Mouse (Mus musculus): ENCODE results near the gene Trappc4.

The Trappc4 gene

GRCm38 (mm10) chr9:44406906-44407751 lies at the start of gene Trappc4, which contains the start of gene Rps25:
Gene Trappc4, minus strand, starts transcription at chr9:44407600.
Gene Rps25, plus strand, starts transcription at chr9:44407139.
- TF ChIP-seq GATA4 (IDR thresholded peaks at IDR 0.05; ENCODE audit: insufficient replicate concordance, low read length): no peak

GRCm38 (mm10) chr9:44454891-44455220 lies 47.5 kb upstream of the Trappc4 start, which contains the start of gene Upk2:
Gene Upk2, minus strand, starts transcription at chr9:44454976.
- no peak for TF ChIP-seq GATA4 (IDR thresholded peaks at IDR 0.05; ENCODE audit: insufficient replicate concordance, low read length)

- no peak for TF ChIP-seq GATA4 (IDR thresholded peaks at IDR 0.05; ENCODE audit: insufficient replicate concordance, low read length)
Observed at GRCm38 (mm10) chr9:44454132-44454890, 46.9 kb upstream of the Trappc4 start.

DNA sequence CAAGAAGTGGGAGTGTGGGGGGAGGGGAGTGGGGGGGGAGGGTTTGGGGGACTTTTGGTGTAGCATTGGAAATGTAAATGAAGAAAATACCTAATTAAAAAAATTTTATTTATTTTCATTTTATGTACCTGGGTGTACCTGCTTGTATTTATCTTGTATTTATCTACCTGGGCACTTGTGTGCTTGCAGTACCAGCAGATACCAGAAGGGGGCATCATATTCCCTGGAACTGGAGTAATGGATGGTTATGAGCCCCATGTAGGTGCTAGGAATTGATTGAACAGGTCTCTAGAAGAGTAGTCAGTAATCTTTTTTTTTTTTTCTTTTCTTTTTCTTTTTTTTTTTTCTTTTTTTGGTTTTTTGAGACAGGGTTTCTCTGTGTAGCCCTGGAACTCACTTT lies 43.0 kb upstream of the Trappc4 start:
- no peak for TF ChIP-seq GATA4 (IDR thresholded peaks at IDR 0.05; ENCODE audit: insufficient replicate concordance, low read length)

DNA sequence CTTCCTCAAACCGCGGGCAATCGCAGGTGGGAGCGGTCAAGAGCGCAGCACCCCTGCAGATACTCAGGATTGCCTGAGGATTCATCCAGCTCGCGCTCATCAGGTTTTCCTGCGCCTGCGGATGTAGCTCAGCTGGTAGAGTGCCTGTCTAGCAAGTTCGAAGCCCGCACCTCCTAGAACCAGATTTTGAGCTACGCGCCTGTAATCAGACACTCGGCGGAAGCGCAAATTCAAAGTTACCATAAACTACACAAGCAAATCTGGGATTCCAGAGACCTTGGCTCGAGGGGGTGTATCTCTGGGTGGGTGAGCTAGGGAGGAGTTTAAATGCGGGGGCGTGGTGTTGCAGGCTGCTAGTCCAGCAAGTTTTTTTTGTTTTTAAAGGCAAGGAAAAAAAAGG lies 33.6 kb upstream of the Trappc4 start, which contains the start of gene Foxr1:
Foxr1 (minus strand) TSS at position 176 of the 400 bp plus-strand sequence.
- TF ChIP-seq GATA4 (IDR thresholded peaks at IDR 0.05; ENCODE audit: insufficient replicate concordance, low read length): no peak

GRCm38 (mm10) chr9:44435747-44436146 lies 28.3 kb upstream of the Trappc4 start:
- TF ChIP-seq GATA4 (IDR thresholded peaks at IDR 0.05; ENCODE audit: insufficient replicate concordance, low read length): no peak

- no peak for TF ChIP-seq GATA4 (IDR thresholded peaks at IDR 0.05; ENCODE audit: insufficient replicate concordance, low read length)
Observed at GRCm38 (mm10) chr9:44432577-44433185, 25.3 kb upstream of the Trappc4 start.

DNA sequence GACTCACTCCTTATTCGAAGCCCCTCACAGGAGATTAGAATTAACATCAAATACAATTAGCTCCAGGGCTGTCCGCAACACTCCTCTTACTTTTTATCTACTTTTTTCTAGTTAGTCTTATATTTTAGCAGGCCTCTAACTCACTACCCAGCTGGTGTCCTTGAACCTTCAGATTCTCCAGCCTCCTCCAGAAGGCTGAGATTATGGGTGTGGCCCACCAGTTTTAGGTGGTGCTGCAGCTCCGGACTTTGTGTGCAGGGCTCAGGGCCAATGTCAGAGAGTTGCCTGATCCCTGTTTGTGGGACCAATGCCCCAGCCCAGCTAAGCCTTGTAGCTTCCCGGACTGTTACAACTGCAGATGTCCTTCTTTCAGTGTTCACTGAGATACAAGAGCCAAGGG lies 16.2 kb upstream of the Trappc4 start:
- no peak for TF ChIP-seq GATA4 (IDR thresholded peaks at IDR 0.05; ENCODE audit: insufficient replicate concordance, low read length)

GRCm38 (mm10) chr9:44420280-44420898 lies 13.0 kb upstream of the Trappc4 start:
- no peak for TF ChIP-seq GATA4 (IDR thresholded peaks at IDR 0.05; ENCODE audit: insufficient replicate concordance, low read length)

GRCm38 (mm10) chr9:44418519-44419385 lies 11.4 kb upstream of the Trappc4 start, which contains the start of gene Ccdc84:
Gene Ccdc84, minus strand, starts transcription at chr9:44418569.
- no peak for TF ChIP-seq GATA4 (IDR thresholded peaks at IDR 0.05; ENCODE audit: insufficient replicate concordance, low read length)

DNA sequence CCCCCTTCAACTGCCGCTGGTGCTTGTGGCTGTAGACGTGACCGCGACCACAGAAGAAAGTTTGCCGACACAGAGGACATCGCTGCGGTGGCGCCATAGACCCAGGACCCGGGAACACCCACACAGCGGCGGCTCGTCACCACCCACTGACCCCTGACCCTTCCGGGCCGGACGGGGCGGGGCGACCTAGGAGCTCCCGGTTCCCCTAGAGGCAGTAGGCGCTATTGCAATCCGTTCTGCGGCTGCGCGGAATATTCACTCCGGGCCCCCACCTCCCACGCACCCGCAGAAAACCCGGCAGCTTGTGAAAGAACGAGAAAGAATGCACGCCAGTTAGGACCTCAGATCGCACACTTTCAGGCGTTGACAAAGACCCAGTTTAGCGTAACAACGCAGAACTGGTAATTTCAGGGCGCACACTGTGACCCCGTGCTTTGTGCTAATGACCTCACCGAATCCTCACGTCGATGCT lies 10.5 kb upstream of the Trappc4 start:
- no peak for TF ChIP-seq GATA4 (IDR thresholded peaks at IDR 0.05; ENCODE audit: insufficient replicate concordance, low read length)

DNA sequence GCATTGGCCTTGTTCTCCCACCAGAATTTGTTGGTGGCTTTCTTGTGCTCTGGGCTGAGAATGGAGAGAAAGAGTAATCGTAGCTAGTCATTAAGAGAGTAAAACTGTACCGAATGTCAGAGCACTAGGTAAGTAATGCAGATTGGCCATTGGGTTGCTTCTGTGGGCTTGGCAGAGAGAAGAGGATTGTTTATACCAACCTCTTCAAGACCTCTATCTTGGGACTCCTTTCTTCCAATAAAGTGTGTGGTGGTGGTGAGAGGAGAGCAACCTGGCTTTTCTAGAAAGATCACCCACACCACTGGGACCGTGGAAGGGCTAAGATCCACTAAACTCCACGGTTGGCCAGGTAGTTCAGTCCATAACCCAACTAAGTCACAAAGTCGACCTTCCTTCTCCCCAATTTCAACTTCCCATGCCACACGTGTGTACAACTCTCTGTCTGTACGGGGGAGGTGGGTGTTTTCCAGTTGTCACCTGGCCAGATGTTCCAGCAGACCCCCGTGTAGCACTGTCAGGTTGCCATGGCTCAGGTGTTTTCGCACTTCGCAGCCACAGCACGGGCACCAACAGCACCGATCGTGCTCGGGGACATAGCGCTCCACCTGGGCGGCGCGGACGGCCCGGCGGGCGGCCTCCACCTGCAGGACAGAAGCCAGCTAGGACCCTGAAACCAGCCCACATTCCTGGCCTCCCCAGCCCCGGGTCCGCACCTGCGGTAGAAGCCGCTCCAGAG lies 9.9 kb upstream of the Trappc4 start:
- no peak for TF ChIP-seq GATA4 (IDR thresholded peaks at IDR 0.05; ENCODE audit: insufficient replicate concordance, low read length)

GRCm38 (mm10) chr9:44412781-44413180 lies 5.4 kb upstream of the Trappc4 start:
- TF ChIP-seq GATA4 (IDR thresholded peaks at IDR 0.05; ENCODE audit: insufficient replicate concordance, low read length): no peak

Measured in liver, adult (tissue).